Mouse (Mus musculus) heart, embryonic 12.5 days (tissue): ENCODE results near the gene Mlip. TPM values are rescaled to one million over a fixed set of nuclear protein-coding genes. Genes with fewer than 3 reads are reported as not detected.
A peak's percentile ranks its signal among the peaks of the same experiment; 100 is the strongest.

Experiments
- ATAC-seq: fragments of 200-750 bp; cut with Nextera tagmentation; 2 replicates; pipeline ENCODE4 v1.8.0; 2017; ENCODE audit warnings: moderate TSS enrichment, moderate library complexity; ENCODE audit not compliant: insufficient number of reproducible peaks, low FRiP score
- H3K27ac ChIP-seq: fragments of 300-500 bp; sonication (generic); 2 replicates; pipeline ENCODE4 v1.5.1; 2016; ENCODE audit warnings: mild to moderate bottlenecking, moderate library complexity; ENCODE audit not compliant: poor library complexity, severe bottlenecking
- H3K27me3 ChIP-seq: fragments of 300-500 bp; sonication (generic); replicated peaks from 2 replicates; pipeline ENCODE4 v1.6.1; 2016; ENCODE audit warnings: mild to moderate bottlenecking, moderate library complexity
- H3K36me3 ChIP-seq: fragments of 300-500 bp; sonication (generic); 2 replicates; pipeline ENCODE4 v1.6.1; 2016; ENCODE audit warnings: mild to moderate bottlenecking, moderate library complexity
- H3K4me1 ChIP-seq: fragments of 300-500 bp; sonication (generic); replicated peaks from 2 replicates; pipeline ENCODE4 v1.6.1; 2016; ENCODE audit warnings: mild to moderate bottlenecking
- H3K4me2 ChIP-seq: fragments of 300-500 bp; sonication (generic); 2 replicates; pipeline ENCODE4 v1.6.1; 2016; ENCODE audit warnings: mild to moderate bottlenecking, moderate library complexity
- H3K4me3 ChIP-seq: fragments of 300-500 bp; sonication (generic); 2 replicates; pipeline ENCODE4 v1.5.1; 2016; ENCODE audit warnings: mild to moderate bottlenecking
- H3K9ac ChIP-seq: fragments of 300-500 bp; sonication (generic); 2 replicates; pipeline ENCODE4 v1.6.1; 2016; ENCODE audit warnings: mild to moderate bottlenecking, moderate library complexity
- H3K9me3 ChIP-seq: fragments of 300-500 bp; sonication (generic); replicated peaks from 2 replicates; pipeline ENCODE4 v1.6.1; 2016; ENCODE audit warnings: mild to moderate bottlenecking, moderate library complexity
- WGBS: fragments of 180-500 bp; shearing (Covaris S2); methylation state at CpG from one replicate; pipeline ENCODE4 v1.1.7; 2016; 5-methylcytosine and 5-hydroxymethylcytosine counted together
- polyA plus RNA-seq: library from polyadenylated mRNA; unstranded; fragments of >200 nt; fragmentation: Nextera tagmentation; extraction: Ambion mirVana; gene quantifications from 2 replicates; pipeline ENCODE4 v1.2.1, GENCODE M21; 2016

Mlip gene
- polyA plus RNA-seq, 1 experiment from 2014 or later, result 70.9 TPM

DNA sequence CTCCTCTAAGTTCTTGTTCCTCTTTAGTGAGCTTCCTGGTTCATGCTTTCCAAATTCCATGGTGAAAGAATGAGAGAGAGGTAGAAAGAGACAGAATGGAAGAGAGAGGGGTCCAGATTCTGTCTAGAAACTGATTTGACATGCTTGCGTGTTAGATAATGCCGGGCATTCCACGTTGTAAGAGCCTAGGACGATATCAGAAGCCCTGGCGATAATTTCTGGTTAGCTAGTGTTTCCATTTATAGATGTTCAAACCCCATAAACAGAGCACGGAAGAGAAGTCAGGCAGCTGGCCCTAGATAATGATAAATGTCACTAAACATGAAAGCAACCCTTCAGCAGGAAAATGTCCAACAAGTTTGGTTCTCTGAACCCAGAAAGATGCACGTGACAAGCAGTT is 5.1 kb downstream of the Mlip start:
- Histone ChIP-seq H3K4me1 (peaks cover 19% of the 10 kb centered on the region), H3K27me3 (no peaks in the 10 kb centered on the region), H3K9me3 (no peaks in the 10 kb centered on the region), H3K4me2 (peak overlapping the region; percentile 53), H3K27ac (peak overlapping the region; percentile 96), H3K4me3 (peak overlapping the region; percentile 55), H3K9ac (peak overlapping the region; percentile 67; the same call in 1 of the 2 replicates), H3K36me3 (no peaks in the 10 kb centered on the region)
- ATAC-seq, result peak; percentile 54; the same call in 1 of the 2 replicates
- WGBS, result 11% methylated on average over 7 of the region's 7 CpGs

DNA sequence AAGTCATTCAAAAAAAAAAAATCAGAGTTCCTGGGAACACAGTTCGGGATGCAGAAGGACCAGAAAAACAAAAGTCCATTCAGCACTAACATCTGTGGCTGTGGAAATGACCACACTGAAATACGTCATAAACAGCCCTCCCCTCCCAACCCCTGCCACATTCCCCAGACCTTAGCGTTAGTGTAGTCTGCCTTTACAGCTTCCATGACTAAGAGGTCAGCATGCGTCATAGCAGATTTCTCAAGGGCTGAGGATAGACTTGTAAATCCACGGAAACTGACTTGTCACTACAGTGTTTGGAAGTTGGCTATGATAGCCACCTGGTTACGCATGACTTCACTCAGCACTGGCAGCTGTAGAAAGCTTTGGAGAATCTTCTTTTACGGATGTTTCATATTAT is 8.5 kb downstream of the Mlip start:
- Histone ChIP-seq H3K27me3 (no peaks in the 10 kb centered on the region), H3K4me1 (peaks cover 33% of the 10 kb centered on the region), H3K4me2 (peak overlapping the region; percentile 58), H3K9me3 (no peaks in the 10 kb centered on the region), H3K4me3 (peak overlapping the region; percentile 25), H3K27ac (peak overlapping the region; percentile 57), H3K9ac (no peak overlapping the region), H3K36me3 (no peaks in the 10 kb centered on the region)
- ATAC-seq, result no peak
- 37% methylated on average over 7 of the region's 7 CpGs for WGBS

DNA sequence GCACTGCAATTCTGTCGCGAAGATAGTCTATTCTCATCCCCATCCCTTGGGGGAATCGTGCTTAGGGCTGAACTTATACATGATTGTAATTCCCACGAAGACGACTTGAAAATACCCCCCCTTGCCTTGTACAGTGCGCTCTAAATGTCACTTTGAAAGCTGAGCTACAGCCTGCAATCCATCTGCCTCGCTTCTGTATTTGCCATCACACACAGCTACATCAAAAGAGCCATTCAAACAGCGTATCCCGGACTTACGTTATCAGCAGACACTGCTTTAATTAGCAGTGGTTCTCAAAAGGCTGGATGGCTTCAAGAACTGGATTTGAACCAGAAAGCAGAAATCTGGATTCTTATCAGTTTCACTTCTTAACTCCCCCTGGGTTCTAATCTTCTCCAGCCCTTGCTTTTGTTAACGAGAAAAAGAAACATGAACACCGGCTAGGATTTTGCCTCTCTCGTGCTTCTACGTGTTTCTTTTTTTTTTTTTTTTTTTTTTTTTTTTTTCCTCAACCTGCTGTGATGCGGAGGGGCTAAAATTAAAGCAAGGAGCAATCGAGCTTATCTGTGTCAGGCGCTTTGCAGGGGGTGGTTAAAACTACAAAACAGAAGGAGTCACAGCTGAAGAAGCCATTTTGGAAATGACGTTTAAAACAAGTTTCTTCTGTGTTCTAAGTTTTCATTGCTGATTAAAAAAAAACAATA is 12.5 kb downstream of the Mlip start:
- WGBS, result 9% methylated on average over 18 of the region's 18 CpGs
- H3K9ac ChIP-seq, result peak overlapping the region; percentile 39; the same call in 1 of the 2 replicates
- ATAC-seq, result peak; percentile 64; the same call in 1 of the 2 replicates
- peak overlapping the region; percentile 62 for H3K4me2 ChIP-seq
- peak overlapping the region; percentile 69 for H3K27ac ChIP-seq
- no peaks in the 10 kb centered on the region for H3K9me3 ChIP-seq
- H3K36me3 ChIP-seq, result peaks cover 2% of the 10 kb centered on the region; the same call in 1 of the 2 replicates
- peaks cover 29% of the 10 kb centered on the region for H3K4me1 ChIP-seq
- H3K27me3 ChIP-seq, result no peaks in the 10 kb centered on the region
- peak overlapping the region; percentile 33 for H3K4me3 ChIP-seq

DNA sequence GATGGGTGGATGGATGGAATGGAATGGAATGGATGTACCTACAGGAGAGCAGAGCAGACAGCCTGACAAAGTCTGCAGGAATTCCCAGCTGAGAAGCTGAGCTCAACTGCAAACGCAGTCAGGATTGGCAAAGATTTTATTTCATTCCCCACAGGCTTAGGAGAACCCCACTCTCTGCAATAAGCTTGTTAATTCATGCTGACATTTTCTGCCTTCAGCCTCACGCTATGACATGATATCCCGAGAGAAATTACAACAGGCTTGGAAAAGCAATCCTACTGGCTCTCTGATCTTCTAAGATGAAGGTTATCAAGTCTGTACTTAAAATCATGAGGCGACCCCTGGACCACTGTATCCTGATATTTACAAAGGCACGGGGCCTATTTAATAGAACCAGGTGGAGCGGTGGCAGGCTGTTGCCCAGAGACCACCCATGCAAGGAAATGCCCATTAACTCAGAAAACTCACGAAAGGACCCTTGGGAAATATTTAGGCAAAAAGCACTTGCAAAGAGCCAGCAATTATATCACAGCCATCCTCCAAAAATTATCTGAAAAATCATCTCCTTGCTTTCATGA is 13.1 kb downstream of the Mlip start:
- no peaks in the 10 kb centered on the region for H3K27me3 ChIP-seq
- ATAC-seq, result no peak
- H3K4me2 ChIP-seq, result peak overlapping the region; percentile 62
- peak overlapping the region; percentile 33 for H3K4me3 ChIP-seq
- H3K4me1 ChIP-seq, result peaks cover 29% of the 10 kb centered on the region
- H3K9me3 ChIP-seq, result no peaks in the 10 kb centered on the region
- 49% methylated on average over 7 of the region's 7 CpGs for WGBS
- H3K27ac ChIP-seq, result peak overlapping the region; percentile 69
- peak overlapping the region; percentile 39; the same call in 1 of the 2 replicates for H3K9ac ChIP-seq
- H3K36me3 ChIP-seq, result peaks cover 6% of the 10 kb centered on the region

DNA sequence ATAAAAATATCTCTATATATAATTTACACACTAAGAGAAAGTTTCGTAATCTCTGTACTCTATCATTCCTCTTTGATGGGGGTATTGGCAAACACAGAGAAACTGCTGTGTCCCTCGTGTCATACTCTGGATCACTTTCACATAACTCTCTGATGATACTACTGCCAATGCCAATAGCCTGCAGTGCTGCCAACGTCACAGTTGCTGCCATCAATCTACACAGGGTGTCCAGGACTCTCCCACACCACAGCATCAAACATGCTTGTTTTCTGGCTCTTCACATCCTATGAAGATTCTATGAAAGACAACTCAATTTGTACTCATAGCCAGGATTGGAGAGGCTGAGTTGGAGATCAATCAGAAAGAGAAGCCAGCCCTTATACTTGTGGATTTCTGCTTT is 17.4 kb downstream of the Mlip start:
- H3K4me3 ChIP-seq, result no peak overlapping the region
- H3K27me3 ChIP-seq, result no peaks in the 10 kb centered on the region
- H3K9ac ChIP-seq, result no peak overlapping the region
- 73% methylated on average over 3 of the region's 3 CpGs for WGBS
- H3K36me3 ChIP-seq, result peaks cover 21% of the 10 kb centered on the region
- ATAC-seq, result no peak
- no peak overlapping the region for H3K27ac ChIP-seq
- H3K4me2 ChIP-seq, result no peak overlapping the region
- H3K9me3 ChIP-seq, result peaks cover 3% of the 10 kb centered on the region
- peaks cover 12% of the 10 kb centered on the region for H3K4me1 ChIP-seq

DNA sequence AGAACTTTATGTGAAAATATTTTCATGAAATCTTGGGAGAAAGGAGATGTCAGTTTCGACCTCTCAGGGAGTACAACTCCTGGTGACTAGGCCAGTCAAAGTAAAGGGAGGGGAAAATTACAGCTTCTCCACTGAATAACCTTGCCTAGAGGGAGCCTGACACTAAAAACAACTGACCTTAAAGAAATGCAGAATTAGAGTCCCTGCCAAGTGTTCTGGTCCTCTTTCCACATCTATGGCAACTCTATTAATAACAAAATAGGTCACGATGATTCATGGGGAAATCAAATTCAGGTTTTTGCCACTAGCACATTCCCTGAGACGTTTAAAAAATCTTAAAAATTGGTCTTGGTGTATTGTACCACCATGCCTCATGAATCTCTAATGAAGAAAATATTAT is 34.4 kb downstream of the Mlip start:
- Histone ChIP-seq H3K4me3 (no peak overlapping the region), H3K9ac (no peak overlapping the region), H3K27me3 (no peaks in the 10 kb centered on the region), H3K4me2 (no peak overlapping the region), H3K9me3 (0 out of 2 replicates have a peak, but pooled peaks cover 3% of the 10 kb centered on the region), H3K4me1 (0 out of 2 replicates have a peak, but pooled peaks cover 4% of the 10 kb centered on the region), H3K27ac (no peak overlapping the region), H3K36me3 (peaks cover 10% of the 10 kb centered on the region)
- 83% methylated on average over 3 of the region's 3 CpGs for WGBS
- ATAC-seq, result no peak

DNA sequence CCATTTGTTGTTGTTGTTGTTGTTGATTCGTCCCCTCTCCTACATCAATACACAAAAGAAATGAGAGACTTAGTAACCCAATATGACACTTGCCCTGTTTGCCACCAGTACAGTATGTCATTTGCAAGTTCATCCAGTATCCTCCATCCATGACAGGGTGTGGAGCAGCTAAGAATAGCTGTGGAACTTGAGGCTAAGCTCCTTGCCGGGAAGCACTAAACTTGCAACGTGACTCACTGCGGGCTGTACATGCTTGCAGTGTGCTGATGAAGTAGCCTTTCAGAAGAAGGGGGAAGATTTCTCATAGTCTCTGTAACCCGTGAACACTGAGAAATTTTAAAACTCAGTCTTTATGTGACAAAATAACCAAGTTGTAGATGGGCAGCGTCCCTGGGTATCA is 42.2 kb downstream of the Mlip start:
- Histone ChIP-seq H3K4me2 (peak overlapping the region; percentile 24; the same call in 1 of the 2 replicates), H3K4me3 (no peak overlapping the region), H3K27me3 (no peaks in the 10 kb centered on the region), H3K27ac (peak overlapping the region; percentile 72), H3K36me3 (no peaks in the 10 kb centered on the region), H3K9me3 (no peaks in the 10 kb centered on the region), H3K9ac (no peak overlapping the region), H3K4me1 (peaks cover 36% of the 10 kb centered on the region)
- WGBS, result 44% methylated on average over 6 of the region's 6 CpGs
- no peak for ATAC-seq

DNA sequence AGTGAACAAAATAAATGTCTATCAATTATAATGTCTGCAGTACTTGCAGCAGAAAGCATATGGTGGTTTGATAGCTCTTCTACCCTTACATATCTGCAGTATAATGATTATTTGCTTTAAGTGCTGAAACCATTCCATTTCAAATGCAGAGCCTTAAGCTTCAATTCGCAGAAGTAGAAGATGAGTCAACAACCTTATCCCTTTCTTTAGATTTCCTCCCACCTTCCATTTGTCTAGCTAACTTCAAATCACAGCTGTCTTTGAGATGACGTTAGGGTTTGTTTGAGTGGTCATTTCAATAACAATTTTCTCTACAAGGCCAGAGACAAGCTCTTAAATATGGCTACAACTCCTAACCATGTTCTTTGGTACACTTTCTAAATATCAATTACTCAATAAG is 47.4 kb downstream of the Mlip start:
- no peaks in the 10 kb centered on the region for H3K9me3 ChIP-seq
- no peaks in the 10 kb centered on the region for H3K27me3 ChIP-seq
- ATAC-seq, result no peak
- H3K4me3 ChIP-seq, result no peak overlapping the region
- H3K36me3 ChIP-seq, result peaks cover 6% of the 10 kb centered on the region; the same call in 1 of the 2 replicates
- H3K9ac ChIP-seq, result no peak overlapping the region
- no peak overlapping the region for H3K4me2 ChIP-seq
- WGBS, result 78% methylated on average over 2 of the region's 2 CpGs
- H3K27ac ChIP-seq, result no peak overlapping the region
- H3K4me1 ChIP-seq, result peaks cover 27% of the 10 kb centered on the region

DNA sequence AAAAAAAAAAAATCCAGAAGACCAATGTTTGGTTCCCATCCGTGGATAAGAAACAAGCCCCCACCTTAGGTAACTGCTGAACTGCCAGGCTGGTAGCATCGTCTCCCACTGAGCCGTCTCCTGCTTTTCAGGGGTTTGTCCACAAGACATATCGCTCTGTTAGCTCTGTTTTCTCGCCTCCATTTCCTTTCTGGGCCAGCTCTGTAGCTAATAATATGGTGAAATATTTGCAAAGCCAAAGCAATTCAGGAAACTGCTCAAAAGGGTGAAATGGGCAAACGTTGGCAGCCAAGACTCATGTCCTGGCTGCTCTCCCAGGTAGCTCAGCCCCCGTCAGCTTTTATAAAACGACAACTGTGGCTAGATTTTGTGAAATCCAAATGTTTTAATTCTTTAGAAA is 50.4 kb downstream of the Mlip start:
- Histone ChIP-seq H3K4me3 (no peak overlapping the region), H3K4me1 (peaks cover 8% of the 10 kb centered on the region), H3K27ac (no peak overlapping the region), H3K27me3 (no peaks in the 10 kb centered on the region), H3K9ac (no peak overlapping the region), H3K9me3 (no peaks in the 10 kb centered on the region; the same call in 1 of the 2 replicates), H3K4me2 (no peak overlapping the region), H3K36me3 (peaks cover 11% of the 10 kb centered on the region; the same call in 1 of the 2 replicates)
- ATAC-seq, result no peak
- WGBS, result 81% methylated on average over 8 of the region's 8 CpGs

DNA sequence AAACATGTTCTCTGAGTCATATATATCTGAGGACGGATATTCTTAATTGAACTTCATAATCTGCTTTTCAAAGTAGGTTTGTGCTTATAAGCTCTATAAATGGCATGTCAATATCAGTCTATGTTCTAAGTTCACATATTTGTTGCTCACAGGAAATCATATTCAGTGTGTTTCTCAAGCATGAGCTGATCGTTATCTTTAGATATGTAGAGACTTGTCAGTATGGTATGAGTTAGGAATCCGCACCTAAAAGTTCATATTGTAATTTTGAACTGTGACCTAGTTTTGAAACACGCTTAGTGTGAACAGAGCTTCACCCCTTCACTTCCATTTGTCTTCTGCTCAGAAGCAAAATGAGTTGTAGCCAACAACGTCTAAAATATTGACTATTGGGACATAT is 64.8 kb downstream of the Mlip start:
- 86% methylated on average over 5 of the region's 5 CpGs for WGBS
- H3K36me3 ChIP-seq, result no peaks in the 10 kb centered on the region
- no peak overlapping the region for H3K27ac ChIP-seq
- no peak overlapping the region for H3K4me3 ChIP-seq
- no peaks in the 10 kb centered on the region for H3K9me3 ChIP-seq
- H3K4me2 ChIP-seq, result no peak overlapping the region
- H3K9ac ChIP-seq, result no peak overlapping the region
- ATAC-seq, result no peak
- peaks cover 11% of the 10 kb centered on the region for H3K4me1 ChIP-seq
- H3K27me3 ChIP-seq, result no peaks in the 10 kb centered on the region

DNA sequence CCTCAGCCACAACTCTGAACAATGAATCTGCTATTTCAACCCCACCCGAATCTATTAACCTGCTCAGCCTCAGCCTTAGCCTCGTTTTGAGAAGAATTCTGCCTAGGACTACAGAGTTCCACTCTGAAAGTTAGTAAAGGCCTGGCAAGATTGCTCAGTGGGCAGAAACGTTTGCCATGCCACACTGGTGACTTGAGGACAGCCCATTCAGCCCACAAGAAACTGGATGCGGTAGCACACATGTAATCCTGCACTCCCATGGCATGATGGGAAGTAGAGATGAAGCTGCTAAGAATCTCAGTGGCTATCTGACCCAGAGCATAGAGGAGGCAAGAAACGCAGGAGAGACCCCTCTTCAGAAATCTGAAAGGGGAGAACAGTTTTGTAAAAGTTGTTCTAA is 73.4 kb downstream of the Mlip start:
- Histone ChIP-seq H3K4me1 (peaks cover 31% of the 10 kb centered on the region), H3K9me3 (no peaks in the 10 kb centered on the region), H3K27ac (no peak overlapping the region), H3K9ac (no peak overlapping the region), H3K4me3 (no peak overlapping the region), H3K27me3 (no peaks in the 10 kb centered on the region), H3K36me3 (no peaks in the 10 kb centered on the region), H3K4me2 (no peak overlapping the region)
- ATAC-seq, result no peak
- WGBS, result 54% methylated on average over 5 of the region's 5 CpGs
